Mouse (Mus musculus): Measurements from ENCODE around the gene B230118H07Rik.

The B230118H07Rik gene

GRCm38 (mm10) chr2:101638979-101639839, 10.1 kb downstream of the B230118H07Rik start:
- no peak for DNase-seq (ENCODE audit: low spot score in 2 of 2)

- peak; percentile 80 to 88 for DNase-seq (ENCODE audit: low spot score in 2 of 2)
These were observed 20.8 kb downstream of the B230118H07Rik start for GRCm38 (mm10) chr2:101628297-101629236.

DNA sequence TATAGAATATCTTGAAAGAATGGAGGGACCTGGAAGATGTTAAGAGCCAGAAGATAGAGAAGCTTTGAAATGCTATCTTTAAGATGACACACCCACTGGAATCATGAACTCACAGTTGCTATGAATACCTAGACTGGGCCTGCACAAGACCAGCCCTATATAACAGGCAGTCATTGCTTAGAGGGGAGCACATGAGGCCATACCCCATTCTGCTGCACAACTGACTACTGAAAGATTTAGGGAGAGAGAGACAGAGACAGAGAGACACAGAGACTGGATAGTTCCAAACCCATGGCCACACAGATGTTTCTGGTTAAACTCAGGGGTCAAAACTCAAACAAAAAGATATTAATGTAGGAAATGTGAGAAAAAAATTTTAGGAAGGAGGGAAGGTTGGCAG, 22.1 kb downstream of the B230118H07Rik start:
- DNase-seq (ENCODE audit: low spot score in 2 of 2): no peak

- DNase-seq (ENCODE audit: low spot score in 2 of 2): no peak
These were observed 24.8 kb downstream of the B230118H07Rik start, which contains the start of gene Rag2 for GRCm38 (mm10) chr2:101624526-101624925. TSS of gene Rag2 (plus strand) at chr2:101624718.

GRCm38 (mm10) chr2:101624011-101624410, 25.3 kb downstream of the B230118H07Rik start:
- DNase-seq (ENCODE audit: low spot score in 2 of 2): no peak

DNA sequence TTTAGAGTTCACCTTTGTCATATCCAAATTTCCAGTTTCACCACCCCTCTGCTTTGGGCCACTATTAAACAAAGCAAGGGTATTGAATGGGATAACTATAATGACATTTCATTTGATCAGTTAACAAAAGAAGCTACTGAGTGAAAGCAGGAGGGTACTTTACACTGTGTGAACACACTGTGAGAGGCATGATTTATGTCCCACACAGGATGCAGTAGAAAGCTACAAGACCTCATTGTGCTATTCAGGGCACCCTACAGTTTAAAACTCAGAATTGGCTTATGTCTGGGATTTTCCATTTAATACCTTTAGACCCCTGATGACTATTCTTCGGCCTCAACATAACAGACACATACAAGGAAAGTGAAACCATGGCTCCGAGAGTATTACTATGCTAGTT, 26.3 kb downstream of the B230118H07Rik start:
- DNase-seq (ENCODE audit: low spot score in 2 of 2): no peak

DNA sequence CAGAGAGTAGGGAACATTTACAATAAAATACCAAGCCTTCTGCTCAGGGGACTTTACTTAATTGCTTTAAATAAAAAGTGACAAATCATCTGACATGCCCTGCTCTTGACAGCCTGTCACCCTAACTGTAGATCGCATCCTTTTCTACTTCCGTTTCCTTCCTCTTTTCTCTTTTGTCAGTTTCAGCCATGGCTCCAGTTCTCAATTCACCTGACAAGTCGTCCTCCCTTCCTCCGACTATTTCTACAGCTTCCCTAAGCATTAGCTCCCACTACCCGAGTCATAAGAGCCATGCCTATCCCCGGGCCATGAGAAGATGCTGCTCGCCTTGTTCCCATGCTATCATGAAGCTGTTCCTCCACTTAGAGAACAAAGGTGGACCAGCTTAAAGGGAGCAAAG, 27.7 kb downstream of the B230118H07Rik start:
- no peak for DNase-seq (ENCODE audit: low spot score in 2 of 2)

GRCm38 (mm10) chr2:101620899-101621298, 28.4 kb downstream of the B230118H07Rik start:
- no peak for DNase-seq (ENCODE audit: low spot score in 2 of 2)

DNA sequence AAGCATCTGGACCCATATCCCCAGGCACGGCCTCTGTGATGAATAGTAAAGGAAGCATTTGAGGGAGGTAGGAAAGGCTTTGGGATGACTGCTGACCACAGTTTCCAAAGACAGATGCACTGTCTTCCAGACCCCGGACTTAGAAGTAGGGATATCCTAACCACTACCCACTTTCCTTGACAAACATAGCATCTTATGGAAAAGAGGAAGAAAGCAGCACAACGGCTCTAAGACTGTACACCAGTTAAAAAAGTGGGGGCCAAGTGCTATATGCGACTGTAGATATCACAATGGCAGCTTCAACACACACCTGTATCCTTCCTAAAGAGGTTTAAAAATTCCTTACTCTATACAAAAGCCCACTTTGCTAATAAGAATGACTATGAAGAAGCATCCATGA, 31.0 kb downstream of the B230118H07Rik start:
- no peak for DNase-seq (ENCODE audit: low spot score in 2 of 2)

GRCm38 (mm10) chr2:101615464-101616305, 33.6 kb downstream of the B230118H07Rik start:
- DNase-seq (ENCODE audit: low spot score in 2 of 2): peak in 1 of 2 experiments; percentile 36

DNA sequence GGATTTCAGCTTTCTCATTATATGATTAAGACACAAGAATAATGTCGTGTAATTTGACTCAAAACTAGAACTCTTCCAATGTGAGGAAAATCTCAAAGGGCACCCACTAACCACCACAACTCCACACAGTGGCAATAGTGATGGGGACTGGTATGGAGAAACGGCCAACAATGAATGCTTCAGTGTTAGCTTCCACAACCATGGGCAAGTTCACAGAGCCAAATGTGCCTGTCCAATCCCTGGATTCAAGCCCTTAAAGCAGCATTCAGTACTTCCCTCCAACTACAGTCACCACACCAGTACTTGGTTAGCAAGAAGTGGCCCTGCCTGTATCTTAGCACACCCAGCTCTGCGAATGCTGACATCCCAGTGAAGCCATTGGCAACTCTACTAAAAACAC, 38.5 kb downstream of the B230118H07Rik start:
- no peak for DNase-seq (ENCODE audit: low spot score in 2 of 2)

DNA sequence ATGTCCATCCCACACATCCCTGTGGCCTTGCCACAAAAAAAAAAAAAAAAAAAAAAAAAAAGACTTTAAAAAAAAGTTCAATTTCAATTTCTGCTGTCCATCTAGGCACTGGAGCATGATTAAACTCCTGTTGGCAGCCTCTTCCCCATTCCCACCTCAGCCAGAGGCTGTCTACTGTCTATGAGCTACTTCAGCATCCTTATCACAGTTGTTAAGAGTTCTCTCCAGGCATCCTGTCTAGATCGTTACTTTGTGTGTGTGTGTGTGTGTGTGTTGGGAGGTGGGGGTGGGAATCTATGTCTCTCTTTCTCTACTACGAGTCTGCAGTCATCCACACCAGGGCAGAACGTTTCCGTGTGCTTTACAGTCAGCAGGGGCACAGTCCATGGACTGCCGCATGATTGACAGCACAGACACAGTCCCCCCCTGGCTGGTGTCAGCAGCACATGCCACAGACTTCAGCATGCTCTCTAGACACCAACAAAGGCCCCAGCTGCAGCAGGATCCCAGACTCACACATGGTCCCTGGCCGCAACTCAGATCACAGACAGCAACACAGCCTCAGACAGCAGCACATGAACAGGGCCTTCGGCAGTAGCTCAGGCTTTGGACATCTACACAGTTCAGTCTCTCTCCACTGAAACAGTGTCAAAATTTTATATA, 41.0 kb downstream of the B230118H07Rik start:
- no peak for DNase-seq (ENCODE audit: low spot score in 2 of 2)

DNA sequence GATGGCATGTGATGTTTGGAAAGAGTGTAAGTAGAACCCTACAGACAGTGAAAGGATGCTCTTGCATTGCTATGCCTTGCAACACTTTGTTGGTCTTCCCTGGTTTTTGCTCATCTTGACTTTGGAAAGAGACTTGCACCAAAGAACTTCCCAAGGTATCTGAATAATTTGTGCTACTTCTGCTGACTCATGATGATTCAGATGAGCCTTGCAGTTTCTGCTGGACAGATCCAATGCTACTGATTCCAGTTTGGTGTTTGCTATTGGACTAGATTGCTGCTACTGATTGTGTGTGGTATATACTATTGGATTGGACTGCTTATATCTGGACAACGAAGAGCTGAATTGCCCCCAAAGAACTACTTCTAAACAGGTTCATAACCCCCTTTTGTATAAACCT, 46.2 kb downstream of the B230118H07Rik start:
- no peak for DNase-seq (ENCODE audit: low spot score in 2 of 2)

DNA sequence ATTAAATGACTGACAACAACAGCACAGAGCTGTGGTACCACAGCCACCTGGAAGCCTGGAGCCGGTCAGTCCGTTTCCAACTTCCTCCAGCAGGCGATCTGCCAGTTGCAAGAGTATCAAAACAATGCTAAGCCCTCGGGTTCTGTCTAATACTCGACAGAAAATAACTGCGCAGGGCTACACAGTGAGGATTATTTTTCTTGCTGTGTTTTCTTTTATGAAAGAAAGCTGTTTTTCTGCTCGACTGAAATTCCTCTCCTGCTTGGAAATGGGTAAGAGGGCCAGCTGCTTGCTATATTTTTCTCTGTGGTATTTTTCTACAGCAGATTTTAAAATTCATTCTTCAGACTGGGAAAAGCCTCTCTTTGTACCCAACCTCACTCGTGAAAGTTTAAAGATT, 48.6 kb downstream of the B230118H07Rik start:
- DNase-seq (ENCODE audit: low spot score in 2 of 2): no peak

GRCm38 (mm10) chr2:101598190-101599181, 50.8 kb downstream of the B230118H07Rik start:
- DNase-seq (ENCODE audit: low spot score in 2 of 2): no peak

DNA sequence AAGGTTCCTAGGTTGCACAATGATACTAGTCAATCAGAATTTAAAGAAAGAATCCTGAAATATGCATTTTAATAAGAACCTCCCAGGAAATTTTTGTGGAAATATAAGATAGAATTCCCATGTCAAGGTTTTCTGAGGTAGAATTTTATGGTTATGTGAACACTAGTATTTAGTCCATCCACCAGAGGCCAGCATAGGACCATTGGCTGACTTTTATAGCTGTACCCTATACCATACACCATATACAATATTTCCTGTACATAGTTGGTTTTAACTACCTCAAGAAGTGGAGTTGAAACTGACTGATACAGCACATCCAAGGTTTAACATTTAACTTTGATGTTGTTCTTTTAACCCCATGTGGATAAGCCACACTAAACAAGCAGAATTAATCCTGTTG, 52.1 kb downstream of the B230118H07Rik start:
- DNase-seq (ENCODE audit: low spot score in 2 of 2): no peak

DNA sequence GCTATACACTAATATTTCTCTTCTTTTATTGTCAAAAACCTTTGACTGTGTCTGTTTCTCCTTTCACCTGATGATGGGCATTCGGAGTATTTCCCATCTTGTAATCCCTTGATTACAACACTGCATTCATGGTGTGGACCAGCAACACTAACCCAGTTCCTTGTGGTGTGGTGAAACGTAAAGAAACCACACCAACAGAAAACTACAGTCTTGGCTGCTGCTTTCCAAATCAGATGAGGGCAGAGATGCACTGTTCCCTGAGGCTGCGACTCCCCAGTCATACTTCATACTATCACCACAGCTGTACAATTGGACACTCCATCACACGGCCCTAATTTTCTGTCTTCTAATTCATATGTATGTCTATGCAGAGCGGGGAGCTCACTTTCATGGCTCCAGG, 54.7 kb downstream of the B230118H07Rik start:
- DNase-seq (ENCODE audit: low spot score in 2 of 2): no peak

GRCm38 (mm10) chr2:101592886-101593285, 56.4 kb downstream of the B230118H07Rik start:
- no peak for DNase-seq (ENCODE audit: low spot score in 2 of 2)

DNA sequence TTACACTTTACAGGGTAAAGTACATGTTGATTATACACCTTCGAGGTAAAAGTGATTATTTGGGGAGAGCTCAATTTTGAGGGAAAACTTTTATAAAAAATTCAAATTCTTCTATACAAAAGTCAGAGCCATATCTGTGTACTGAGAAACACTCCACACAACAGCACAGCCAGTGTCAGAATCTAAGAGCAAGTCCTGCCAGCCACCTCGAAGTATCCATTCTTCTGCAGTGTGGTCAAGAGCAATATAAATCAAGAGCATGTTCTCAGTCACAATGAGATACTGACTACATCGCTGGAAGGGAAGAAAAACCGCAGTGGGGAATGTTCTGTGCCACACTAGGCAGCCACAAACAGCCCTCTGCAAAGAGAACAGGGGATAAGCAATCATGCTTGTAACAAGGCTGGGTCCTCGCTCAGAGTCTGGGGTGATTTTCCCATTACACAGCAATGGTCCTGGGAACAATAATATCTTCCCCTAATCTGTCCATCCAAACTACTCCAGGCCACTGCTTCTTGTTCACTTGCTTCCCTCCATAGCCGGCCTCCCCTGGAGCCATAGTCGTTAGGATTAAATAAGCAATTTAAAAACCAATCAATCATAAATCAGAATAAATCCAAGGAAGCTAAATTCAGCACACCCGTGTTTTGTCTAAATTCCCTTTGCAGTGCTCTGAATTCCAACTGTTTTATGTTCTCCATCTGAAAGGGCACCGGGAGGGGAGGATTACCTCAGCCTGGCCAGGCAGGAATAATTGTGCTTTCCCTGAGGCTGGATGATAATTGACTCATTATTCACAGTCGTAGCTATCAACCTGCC, 57.1 kb downstream of the B230118H07Rik start:
- no peak for DNase-seq (ENCODE audit: low spot score in 2 of 2)
